Mouse (Mus musculus) spleen, adult 18-20 months (tissue): ENCODE results near the gene Slc35g1.

Experiments used
- DNase-seq, 2 experiments: peaks; one replicate each; pipeline ENCODE4 v3.0.0; 2022; ENCODE audit warnings: mixed read lengths in 2 of 2

Gene Slc35g1

GRCm38 (mm10) chr19:38396633-38396970 is 822 bp downstream of the Slc35g1 start:
- no peak for DNase-seq

GRCm38 (mm10) chr19:38397004-38397403 is 1.2 kb downstream of the Slc35g1 start:
- DNase-seq = no peak

GRCm38 (mm10) chr19:38398966-38399365 is 3.2 kb downstream of the Slc35g1 start:
- no peak for DNase-seq

- DNase-seq = no peak
Observed at GRCm38 (mm10) chr19:38400851-38401250, 5.1 kb downstream of the Slc35g1 start.

GRCm38 (mm10) chr19:38401416-38401815 is 5.6 kb downstream of the Slc35g1 start:
- DNase-seq = no peak

- DNase-seq = no peak
Observed at GRCm38 (mm10) chr19:38410357-38411056, 14.7 kb downstream of the Slc35g1 start.

- DNase-seq = no peak
Observed at GRCm38 (mm10) chr19:38413861-38414260, 18.1 kb downstream of the Slc35g1 start.

GRCm38 (mm10) chr19:38418819-38419423 is 23.1 kb downstream of the Slc35g1 start:
- DNase-seq = no peak

GRCm38 (mm10) chr19:38420751-38421295 is 25.0 kb downstream of the Slc35g1 start:
- DNase-seq = no peak

GRCm38 (mm10) chr19:38421436-38421835 is 25.7 kb downstream of the Slc35g1 start:
- no peak for DNase-seq

- no peak for DNase-seq
Observed at GRCm38 (mm10) chr19:38422926-38423325, 27.1 kb downstream of the Slc35g1 start.

- no peak for DNase-seq
Observed at GRCm38 (mm10) chr19:38423884-38424283, 28.1 kb downstream of the Slc35g1 start.

- DNase-seq = no peak
Observed at GRCm38 (mm10) chr19:38424581-38424980, 28.8 kb downstream of the Slc35g1 start.

- DNase-seq = peak in 1 of 2 experiments; percentile 7
Observed at GRCm38 (mm10) chr19:38429269-38429668, 33.5 kb downstream of the Slc35g1 start.

- no peak for DNase-seq
Observed at GRCm38 (mm10) chr19:38430475-38430874, 34.7 kb downstream of the Slc35g1 start.

GRCm38 (mm10) chr19:38431326-38431725 is 35.5 kb downstream of the Slc35g1 start:
- DNase-seq = no peak

- no peak for DNase-seq
Observed at GRCm38 (mm10) chr19:38432021-38432420, 36.2 kb downstream of the Slc35g1 start.

- DNase-seq = no peak
Observed at GRCm38 (mm10) chr19:38433381-38433780, 37.6 kb downstream of the Slc35g1 start.

GRCm38 (mm10) chr19:38435221-38435620 is 39.4 kb downstream of the Slc35g1 start:
- DNase-seq = no peak

GRCm38 (mm10) chr19:38441860-38442259 is 46.1 kb downstream of the Slc35g1 start:
- DNase-seq = no peak

- no peak for DNase-seq
Observed at GRCm38 (mm10) chr19:38445758-38446157, 50.0 kb downstream of the Slc35g1 start.
